ENCODE assay signal across 8 mouse cellular contexts in the genomic region with DNA sequence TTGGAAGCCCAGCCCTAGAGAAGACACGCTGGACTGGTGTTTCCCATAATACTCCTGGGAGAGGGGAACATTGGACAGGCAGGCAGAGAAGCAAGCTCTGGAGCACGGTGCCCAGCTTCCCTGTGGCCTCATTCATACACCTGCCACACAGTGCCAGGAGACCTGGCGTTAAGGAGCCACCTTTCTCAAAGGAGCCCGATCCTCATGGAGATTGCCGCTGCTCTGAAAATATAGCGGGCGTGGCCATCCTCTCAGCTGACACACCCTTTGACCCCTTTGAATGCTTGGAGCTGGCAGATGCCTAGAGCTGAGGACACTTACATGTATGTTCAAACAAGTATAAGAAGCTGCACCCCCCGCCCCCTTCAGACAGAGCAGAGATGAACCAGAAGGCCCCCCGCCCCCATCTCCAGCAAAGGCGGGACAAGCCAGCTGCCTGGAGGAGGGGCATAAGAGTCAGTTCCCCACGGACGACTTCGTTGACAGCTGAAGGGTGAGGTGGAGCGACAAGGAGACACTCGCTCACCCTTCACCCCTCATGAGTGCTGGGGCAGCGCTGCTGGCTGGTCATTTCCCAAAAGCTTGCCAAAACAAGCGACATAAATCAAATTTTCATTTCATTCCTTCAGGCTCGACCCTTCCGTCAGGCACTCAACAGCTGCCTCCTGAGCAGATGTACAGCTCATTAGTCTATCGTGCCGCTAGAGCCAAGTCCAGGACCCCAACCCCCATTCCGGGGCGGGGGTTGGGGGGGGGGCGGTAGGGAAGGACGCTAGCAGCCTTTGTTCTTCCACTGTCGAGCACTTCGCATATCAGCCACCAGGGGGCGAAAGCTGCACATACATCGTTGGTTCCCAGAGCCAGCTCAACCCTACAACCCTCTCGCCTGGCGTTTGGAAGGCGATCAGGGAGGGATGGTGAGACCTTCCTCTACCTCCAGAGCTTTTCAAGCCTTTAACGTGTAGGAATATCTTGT. TPM values are rescaled to one million over a fixed set of nuclear protein-coding genes. Genes with fewer than 3 reads are reported as not detected.
DNase-seq lines count a peak whose midpoint lies in the region; ATAC-seq lines count a peak whose summit lies in the region.

No protein-coding gene starts in this region.

- H3K27me3 ChIP-seq in hindbrain, embryonic 15.5 days = no peaks in the 10 kb centered on the region

- H3K9ac ChIP-seq in hindbrain, embryonic 15.5 days = peak overlapping the region; percentile 59

- under 1% methylated on average over 33 of the region's 33 CpGs for WGBS in hindbrain, embryonic 15.5 days

- peak overlapping the region; percentile 84 for H3K27ac ChIP-seq in hindbrain, embryonic 15.5 days (replicated peaks)

- ATAC-seq in hindbrain, embryonic 15.5 days (ENCODE audit: low FRiP score, low read depth) = peak; percentile 90

- peak overlapping the region; percentile 49 for H3K4me3 ChIP-seq in hindbrain, embryonic 15.5 days

- H3K4me1 ChIP-seq in hindbrain, embryonic 15.5 days (replicated peaks) = peaks cover 21% of the 10 kb centered on the region

- DNase-seq in T-cell, adult 2 months (ENCODE audit: low spot score) = peak; percentile 62
- peak; percentile 90 to 94 for DNase-seq in cerebellum, postnatal 36 days
- DNase-seq in frontal cortex, postnatal 36 days (ENCODE audit: low spot score in 2 of 2) = peak; percentile 88 to 92
- DNase-seq in layer of hippocampus, postnatal 36 days = peak; percentile 86 to 87
- DNase-seq in lung, postnatal 25 days (ENCODE audit: low spot score) = peak; percentile 83
- peak; percentile 98 for DNase-seq in retina, embryonic 14.5 days (ENCODE audit: low spot score)
- DNase-seq in thymus, postnatal 36 days = peak; percentile 79 to 80

- no peaks in the 10 kb centered on the region for H3K9me3 ChIP-seq in hindbrain, embryonic 15.5 days

- H3K4me2 ChIP-seq in hindbrain, embryonic 15.5 days = peak overlapping the region; percentile 93

- no peaks in the 10 kb centered on the region for H3K36me3 ChIP-seq in hindbrain, embryonic 15.5 days

RNA-seq across cellular contexts. Expression of gene Alg2, which starts 36.5 kb away (rescaled TPM):
- 322 and 332 TPM in 2 replicates for polyA plus RNA-seq in hindbrain, embryonic 15.5 days (2015; fragmentation: Nextera tagmentation; extraction: Ambion mirVana)
- total RNA-seq in layer of hippocampus, postnatal 36 days (2021) = 100 to 1,000 TPM; 135 to 140 TPM

RNA-seq across cellular contexts. Expression of gene Sec61b, which starts 36.8 kb away (rescaled TPM):
- polyA plus RNA-seq in hindbrain, embryonic 15.5 days (2015; fragmentation: Nextera tagmentation; extraction: Ambion mirVana) = 251 and 277 TPM in 2 replicates
- total RNA-seq in layer of hippocampus, postnatal 36 days (2021) = 10 to 100 TPM; 52.2 to 54.5 TPM

Comparison
In these comparisons a context has a peak if more than half of its experiments do, and no peak if none do; other contexts are left out.
1. Peak in every context shown above with its lines: DNase-seq, ATAC-seq, H3K4me3 ChIP-seq and H3K27ac ChIP-seq.